Mouse (Mus musculus) layer of hippocampus, adult 11-12 months (tissue): Measurements from ENCODE around the gene Duoxa2.
"Not testable (repeated sequence)": the region's sequence is repeated elsewhere in the genome, so short reads cannot be mapped to it uniquely, and the experiment has no call there.

Experiments
- DNase-seq: peaks from one replicate; pipeline ENCODE4 v3.0.0; 2022; ENCODE audit warnings: low spot score

Gene Duoxa2

DNA sequence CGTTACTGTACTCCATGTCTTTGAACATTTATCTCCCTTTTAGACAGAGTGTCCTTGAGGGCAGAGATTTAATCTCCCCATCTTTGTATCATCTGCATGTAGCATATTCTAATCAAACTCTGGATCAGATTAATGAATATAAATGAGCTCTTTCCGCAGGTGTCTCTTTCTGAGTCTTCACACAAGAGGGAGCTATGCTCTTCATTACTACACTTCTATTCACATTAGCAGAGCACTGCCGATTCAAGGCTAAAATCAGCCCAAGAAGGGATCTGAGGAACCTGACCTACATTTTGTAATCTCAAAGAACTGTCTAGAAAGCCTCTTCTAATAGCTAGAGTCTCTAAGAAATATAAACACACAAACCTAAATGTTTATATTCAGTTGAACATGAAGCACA lies 10.9 kb downstream of the Duoxa2 start:
- no peak for DNase-seq

DNA sequence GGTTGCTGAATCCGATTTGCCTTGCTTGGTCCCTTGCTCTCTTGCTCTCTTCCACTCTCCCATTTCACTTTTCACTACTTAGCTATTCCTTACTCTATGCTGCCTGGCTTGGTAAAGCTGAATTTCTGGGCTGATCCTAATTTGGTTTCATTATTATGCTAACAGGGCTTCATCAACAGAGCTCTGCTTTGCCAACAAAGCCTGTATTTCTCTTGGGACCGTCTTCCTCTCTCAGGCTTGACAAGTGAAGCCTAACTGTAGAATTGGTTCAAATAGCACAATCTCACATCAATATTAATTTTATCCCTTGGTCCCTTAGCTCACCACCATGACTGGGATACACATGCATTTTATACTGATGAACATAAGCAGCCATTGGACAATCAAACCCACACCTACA lies 12.9 kb downstream of the Duoxa2 start:
- DNase-seq, result no peak

- DNase-seq, result peak; percentile 68
Measured at GRCm38 (mm10) chr2:122312722-122313417, 14.2 kb downstream of the Duoxa2 start.

DNA sequence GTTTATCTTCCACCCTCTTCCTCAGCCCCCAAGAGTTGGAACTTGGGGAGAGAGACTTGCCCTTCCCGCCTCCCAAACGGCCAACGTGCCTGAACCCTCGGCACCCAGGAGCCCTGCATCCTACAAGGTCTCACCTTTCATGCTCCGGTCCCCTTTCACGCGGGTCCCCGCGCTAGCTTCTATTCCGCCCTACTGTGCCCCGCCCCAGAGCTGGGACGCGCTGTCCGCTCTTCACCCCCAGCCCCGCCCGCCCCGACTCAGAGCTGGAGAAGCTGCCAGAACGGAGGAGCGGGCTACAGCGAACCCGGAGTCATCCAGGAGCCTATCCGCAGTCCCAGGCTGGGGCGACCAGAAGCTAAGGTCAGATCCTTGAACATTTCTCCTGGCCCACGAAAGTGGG lies 14.8 kb downstream of the Duoxa2 start, which contains the start of gene Duoxa1:
Gene Duoxa1, minus strand, starts transcription at position 195 of the 400 bp plus-strand sequence.
- DNase-seq, result no peak

- no peak for DNase-seq
Measured at GRCm38 (mm10) chr2:122315372-122315771, 16.7 kb downstream of the Duoxa2 start, which contains the start of gene Duox1. Gene Duox1, plus strand, starts transcription at chr2:122315672.

DNA sequence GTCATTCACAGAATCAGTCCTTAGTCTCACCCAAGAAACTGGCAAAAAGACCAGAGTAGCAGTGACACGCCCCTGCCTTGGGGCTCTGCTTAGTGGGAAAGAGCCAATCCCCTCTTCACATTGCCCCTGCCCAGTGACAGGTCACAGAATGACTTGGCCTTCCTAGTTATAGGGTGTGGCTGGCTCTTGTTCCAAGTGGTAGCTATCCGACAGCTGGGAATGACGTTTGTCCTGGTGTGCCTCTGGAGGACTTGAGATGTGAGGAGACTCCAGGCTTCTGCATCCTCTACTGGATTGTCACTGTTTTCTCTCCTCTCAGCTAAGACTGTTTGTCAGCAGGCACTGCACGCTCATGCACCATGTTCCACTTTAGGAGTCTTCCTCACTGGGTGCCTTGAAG lies 18.7 kb downstream of the Duoxa2 start:
- DNase-seq, result no peak

DNA sequence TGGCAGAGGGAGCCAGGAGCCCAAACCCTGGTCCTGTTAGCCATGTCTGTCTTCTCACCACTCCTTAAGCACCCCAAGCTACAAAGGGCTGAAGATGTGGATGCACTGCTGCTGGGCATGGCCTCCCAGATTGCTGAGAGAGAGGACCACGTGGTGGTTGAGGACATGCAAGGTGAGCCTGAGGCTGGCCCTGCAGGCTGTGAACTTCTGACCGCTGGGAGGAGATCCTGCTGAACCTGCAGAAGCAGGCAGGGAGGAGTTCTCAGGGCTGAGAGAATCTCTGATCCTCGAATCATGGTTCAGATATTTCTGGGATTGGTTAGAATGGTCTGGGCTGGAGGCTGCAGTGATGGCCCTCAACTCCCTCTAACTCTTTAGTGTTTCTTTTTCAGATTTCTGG lies 25.3 kb downstream of the Duoxa2 start:
- DNase-seq, result no peak

GRCm38 (mm10) chr2:122324586-122324985 lies 25.9 kb downstream of the Duoxa2 start:
- no peak for DNase-seq

DNA sequence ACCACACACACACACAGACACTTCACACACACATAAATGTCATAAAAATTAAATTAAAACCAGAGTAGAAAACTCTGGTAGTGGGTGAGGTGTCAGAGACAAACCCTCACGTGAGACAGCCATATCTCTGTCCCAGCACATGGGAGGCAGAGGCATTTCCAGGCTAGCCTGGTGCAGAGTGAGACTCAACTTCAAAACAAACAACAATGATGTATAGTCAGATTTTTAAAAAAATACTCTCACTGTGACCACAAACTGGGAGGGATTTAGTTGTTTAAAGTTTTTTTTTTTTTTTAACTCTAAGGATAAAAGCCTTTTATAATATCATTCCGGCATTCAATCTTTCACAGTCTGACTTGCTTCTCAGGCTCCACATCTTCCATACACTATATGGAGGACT lies 26.7 kb downstream of the Duoxa2 start:
- DNase-seq, result no peak

DNA sequence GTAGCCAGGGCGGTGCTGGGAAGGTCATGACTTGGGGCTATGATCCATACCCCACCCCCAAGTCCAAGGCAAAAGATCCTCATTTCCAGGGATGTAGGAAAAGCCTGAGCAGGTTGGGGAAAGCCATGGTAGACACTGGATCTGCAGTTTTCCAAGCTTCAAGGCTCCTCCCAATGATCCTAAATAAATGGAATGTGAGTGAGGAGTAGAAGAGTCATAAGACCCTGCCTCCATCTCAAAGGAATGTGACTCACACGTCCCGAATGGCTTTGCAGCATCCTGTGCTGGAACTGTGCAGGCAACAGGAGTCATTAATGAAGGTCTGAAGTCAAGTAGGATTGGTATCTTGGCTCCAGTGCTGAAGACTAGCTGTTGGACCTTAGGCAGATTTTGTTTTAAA lies 29.3 kb downstream of the Duoxa2 start:
- no peak for DNase-seq

DNA sequence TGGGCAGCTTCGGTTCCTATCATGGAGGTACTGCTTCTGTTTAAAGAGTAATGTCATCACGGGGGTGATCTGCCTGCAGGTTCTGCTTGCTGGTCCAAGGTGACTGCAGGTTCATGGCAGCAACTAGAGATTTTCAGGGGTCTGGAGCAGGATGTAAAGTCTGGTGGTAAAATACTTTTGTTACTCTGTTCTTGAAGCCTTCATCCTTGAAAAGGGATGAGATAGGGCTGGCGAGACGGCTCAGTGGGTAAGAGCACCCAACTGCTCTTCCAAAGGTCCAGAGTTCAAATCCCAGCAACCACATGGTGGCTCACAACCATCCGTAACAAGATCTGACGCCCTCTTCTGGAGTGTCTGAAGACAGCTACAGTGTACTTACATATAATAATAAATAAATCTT lies 31.6 kb downstream of the Duoxa2 start:
- not testable (repeated sequence) for DNase-seq

GRCm38 (mm10) chr2:122332222-122332621 lies 33.5 kb downstream of the Duoxa2 start:
- no peak for DNase-seq

- DNase-seq, result no peak
Measured at GRCm38 (mm10) chr2:122334170-122334569, 35.5 kb downstream of the Duoxa2 start.

DNA sequence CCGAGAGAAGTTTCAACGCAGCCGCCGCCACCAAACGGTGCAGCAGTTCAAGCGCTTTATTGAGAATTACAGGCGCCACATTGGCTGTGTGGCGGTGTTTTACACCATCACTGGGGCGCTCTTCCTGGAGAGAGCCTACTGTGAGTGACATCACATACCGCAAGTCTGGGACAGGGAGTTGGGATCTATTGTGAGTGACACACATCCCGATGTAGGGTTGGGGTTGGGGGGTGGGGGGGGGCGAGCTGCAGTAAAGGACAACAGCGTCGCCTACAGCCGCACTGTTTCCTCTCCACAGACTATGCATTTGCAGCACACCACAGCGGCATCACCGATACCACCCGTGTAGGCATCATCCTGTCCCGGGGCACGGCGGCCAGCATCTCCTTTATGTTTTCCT lies 38.6 kb downstream of the Duoxa2 start:
- no peak for DNase-seq

DNA sequence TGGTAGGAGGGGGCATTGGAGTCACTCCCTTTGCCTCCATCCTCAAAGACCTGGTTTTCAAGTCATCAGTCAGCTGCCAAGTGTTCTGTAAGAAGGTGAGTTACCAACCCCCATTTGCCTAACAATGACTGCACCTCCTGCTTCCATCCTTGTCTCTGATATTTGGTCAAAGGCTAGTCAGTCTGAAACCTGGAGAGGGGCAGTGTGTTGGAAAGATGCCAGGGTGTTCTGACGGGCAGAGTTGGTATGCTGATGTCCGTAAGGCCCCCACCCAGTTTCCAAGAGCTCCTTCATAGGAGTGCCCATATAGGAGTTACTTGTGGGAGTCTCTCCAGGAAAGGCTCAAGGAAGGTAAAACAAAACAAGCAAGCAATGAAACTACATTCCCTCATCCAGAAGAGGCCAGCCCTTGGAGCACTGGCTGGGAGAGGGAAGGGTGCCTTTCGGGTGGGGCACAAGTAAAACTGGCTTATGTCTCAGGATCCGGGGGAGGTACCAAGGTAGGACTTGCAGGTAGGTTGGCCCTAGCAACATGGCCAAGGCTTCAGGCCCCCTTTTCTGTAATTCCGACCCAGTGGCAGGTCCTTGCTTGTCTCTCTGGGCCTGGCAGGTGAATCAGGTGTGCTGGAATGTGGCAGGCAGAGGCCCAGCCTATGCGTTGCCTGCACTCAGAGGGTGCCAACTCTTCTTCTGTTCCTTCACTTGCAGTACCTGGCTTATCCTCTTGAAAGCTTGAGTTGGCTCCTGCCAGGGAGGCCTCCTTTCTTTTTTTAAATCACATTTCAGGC lies 46.6 kb downstream of the Duoxa2 start:
- DNase-seq, result no peak

- not testable (repeated sequence) for DNase-seq
Measured at GRCm38 (mm10) chr2:122346164-122346563, 47.5 kb downstream of the Duoxa2 start.

- DNase-seq, result no peak
Measured at GRCm38 (mm10) chr2:122347257-122347656, 48.6 kb downstream of the Duoxa2 start.

- peak; percentile 91 for DNase-seq
Measured at GRCm38 (mm10) chr2:122348531-122349131, 49.9 kb downstream of the Duoxa2 start.

GRCm38 (mm10) chr2:122349136-122349785 lies 50.6 kb downstream of the Duoxa2 start:
- peak; percentile 41 for DNase-seq

GRCm38 (mm10) chr2:122351156-122351930 lies 52.6 kb downstream of the Duoxa2 start:
- peak; percentile 63 for DNase-seq

GRCm38 (mm10) chr2:122351931-122352329 lies 53.2 kb downstream of the Duoxa2 start:
- peak; percentile 54 for DNase-seq
